Mouse (Mus musculus): ENCODE results near the gene Pikfyve. TPM values are rescaled to one million over a fixed set of nuclear protein-coding genes. Genes with fewer than 3 reads are reported as not detected.

Gene Pikfyve
- total and polyA plus RNA-seq, 3 experiments = 2.5 to 10.3 (median 9.6) TPM

GRCm38 (mm10) chr1:65185524-65186205 lies 818 bp upstream of the Pikfyve start:
- no peaks in the 10 kb centered on the region for H3K4me1 ChIP-seq (ENCODE audit: control insufficient read depth, insufficient read depth, low read length)
- TF ChIP-seq CTCF (IDR thresholded peaks at IDR 0.05) = peak; percentile 65
- TF ChIP-seq POLR2A (IDR thresholded peaks at IDR 0.05; ENCODE audit: insufficient read depth, low read depth, low read length) = no peak
- WGBS = 15% methylated on average over 12 of the region's 12 CpGs
- H3K9ac ChIP-seq (ENCODE audit: low read depth, low read length) = peak overlapping the region; percentile 68
- no peak for DNase-seq
- intact Hi-C loops (cut with DNase I) = loop anchor here (10.0 kb wide), 1 partner anchor 451 kb away; the partner anchor contains the start of gene Fzd5
- no peaks in the 10 kb centered on the region for H3K36me3 ChIP-seq (ENCODE audit: control insufficient read depth, insufficient read depth, low read length)
- H3K27ac ChIP-seq = peak overlapping the region; percentile 74
- H3K4me3 ChIP-seq = peak overlapping the region; percentile 91
- H3K27me3 ChIP-seq (ENCODE audit: control insufficient read depth, insufficient read depth, low read length) = no peaks in the 10 kb centered on the region
- H3K79me2 ChIP-seq (replicated peaks; ENCODE audit: control insufficient read depth, insufficient read depth, low read length) = 0 out of 2 replicates have a peak, but pooled peaks cover 1% of the 10 kb centered on the region

- H3K4me3 ChIP-seq = peak overlapping the region; percentile 91
- no peak for DNase-seq
- WGBS = under 1% methylated on average over 6 of the region's 6 CpGs
- no peaks in the 10 kb centered on the region for H3K27me3 ChIP-seq (ENCODE audit: control insufficient read depth, insufficient read depth, low read length)
- intact Hi-C loops (cut with DNase I) = loop anchor here (10.0 kb wide), 1 partner anchor 452 kb away; the partner anchor contains the start of gene Fzd5
- peak overlapping the region; percentile 93 for H3K9ac ChIP-seq (ENCODE audit: low read depth, low read length)
- H3K36me3 ChIP-seq (ENCODE audit: control insufficient read depth, insufficient read depth, low read length) = no peaks in the 10 kb centered on the region
- 0 out of 2 replicates have a peak, but pooled peaks cover 1% of the 10 kb centered on the region for H3K79me2 ChIP-seq (replicated peaks; ENCODE audit: control insufficient read depth, insufficient read depth, low read length)
- H3K4me1 ChIP-seq (ENCODE audit: control insufficient read depth, insufficient read depth, low read length) = no peaks in the 10 kb centered on the region
- TF ChIP-seq POLR2A (IDR thresholded peaks at IDR 0.05; ENCODE audit: insufficient read depth, low read depth, low read length) = no peak
- no peak for TF ChIP-seq CTCF (IDR thresholded peaks at IDR 0.05)
- no peak for TF ChIP-seq EP300 (IDR thresholded peaks at IDR 0.05; ENCODE audit: insufficient read depth, low read depth, low read length)
- peak overlapping the region; percentile 55 for H3K27ac ChIP-seq
These were observed 569 bp downstream of the Pikfyve start for GRCm38 (mm10) chr1:65187074-65187430.

- H3K4me1 ChIP-seq (ENCODE audit: control insufficient read depth, insufficient read depth, low read length) = no peaks in the 10 kb centered on the region
- H3K9ac ChIP-seq (ENCODE audit: low read depth, low read length) = no peak overlapping the region
- H3K79me2 ChIP-seq (replicated peaks; ENCODE audit: control insufficient read depth, insufficient read depth, low read length) = 0 out of 2 replicates have a peak, but pooled peaks cover 1% of the 10 kb centered on the region
- H3K4me3 ChIP-seq = no peak overlapping the region
- H3K36me3 ChIP-seq (ENCODE audit: control insufficient read depth, insufficient read depth, low read length) = no peaks in the 10 kb centered on the region
- DNase-seq = no peak
- H3K27me3 ChIP-seq (ENCODE audit: control insufficient read depth, insufficient read depth, low read length) = no peaks in the 10 kb centered on the region
- 90% methylated on average over 4 of the region's 4 CpGs for WGBS
- H3K27ac ChIP-seq = no peak overlapping the region
- TF ChIP-seq CTCF (IDR thresholded peaks at IDR 0.05) = no peak
- TF ChIP-seq EP300 (IDR thresholded peaks at IDR 0.05; ENCODE audit: insufficient read depth, low read depth, low read length) = no peak
- TF ChIP-seq POLR2A (IDR thresholded peaks at IDR 0.05; ENCODE audit: insufficient read depth, low read depth, low read length) = no peak
- intact Hi-C loops (cut with DNase I) = no loop called here
These were observed 3.7 kb downstream of the Pikfyve start for GRCm38 (mm10) chr1:65190172-65190571.

- Histone ChIP-seq H3K36me3 (ENCODE audit: control insufficient read depth, insufficient read depth, low read length) (no peaks in the 10 kb centered on the region; the same call in 1 of the 2 replicates), H3K79me2 (replicated peaks; ENCODE audit: control insufficient read depth, insufficient read depth, low read length) (0 out of 2 replicates have a peak, but pooled peaks cover 1% of the 10 kb centered on the region), H3K27me3 (ENCODE audit: control insufficient read depth, insufficient read depth, low read length) (no peaks in the 10 kb centered on the region), H3K9ac (ENCODE audit: low read depth, low read length) (no peak overlapping the region), H3K4me3 (no peak overlapping the region), H3K4me1 (ENCODE audit: control insufficient read depth, insufficient read depth, low read length) (no peaks in the 10 kb centered on the region), H3K27ac (no peak overlapping the region)
- intact Hi-C loops (cut with DNase I) = no loop called here
- WGBS = 84% methylated on average over 2 of the region's 2 CpGs
- DNase-seq = no peak
- TF ChIP-seq POLR2A (IDR thresholded peaks at IDR 0.05; ENCODE audit: insufficient read depth, low read depth, low read length) = no peak
- no peak for TF ChIP-seq CTCF (IDR thresholded peaks at IDR 0.05)
- no peak for TF ChIP-seq EP300 (IDR thresholded peaks at IDR 0.05; ENCODE audit: insufficient read depth, low read depth, low read length)
These were observed 6.7 kb downstream of the Pikfyve start for GRCm38 (mm10) chr1:65193226-65193625.

- Histone ChIP-seq H3K79me2 (replicated peaks; ENCODE audit: control insufficient read depth, insufficient read depth, low read length) (no peaks in the 10 kb centered on the region), H3K9ac (ENCODE audit: low read depth, low read length) (no peak overlapping the region), H3K36me3 (ENCODE audit: control insufficient read depth, insufficient read depth, low read length) (no peaks in the 10 kb centered on the region; the same call in 1 of the 2 replicates), H3K27me3 (ENCODE audit: control insufficient read depth, insufficient read depth, low read length) (no peaks in the 10 kb centered on the region), H3K4me1 (ENCODE audit: control insufficient read depth, insufficient read depth, low read length) (no peaks in the 10 kb centered on the region), H3K27ac (no peak overlapping the region), H3K4me3 (no peak overlapping the region)
- no peak for DNase-seq
- TF ChIP-seq CTCF (IDR thresholded peaks at IDR 0.05) (no peak), POLR2A (IDR thresholded peaks at IDR 0.05; ENCODE audit: insufficient read depth, low read depth, low read length) (no peak), EP300 (IDR thresholded peaks at IDR 0.05; ENCODE audit: insufficient read depth, low read depth, low read length) (no peak)
- 91% methylated on average over 2 of the region's 2 CpGs for WGBS
- intact Hi-C loops (cut with DNase I) = no loop called here
These were observed 11.9 kb downstream of the Pikfyve start for GRCm38 (mm10) chr1:65198425-65198824.

- Histone ChIP-seq H3K9ac (ENCODE audit: low read depth, low read length) (no peak overlapping the region), H3K27ac (no peak overlapping the region), H3K36me3 (ENCODE audit: control insufficient read depth, insufficient read depth, low read length) (no peaks in the 10 kb centered on the region; the same call in 1 of the 2 replicates), H3K27me3 (ENCODE audit: control insufficient read depth, insufficient read depth, low read length) (no peaks in the 10 kb centered on the region), H3K4me1 (ENCODE audit: control insufficient read depth, insufficient read depth, low read length) (no peaks in the 10 kb centered on the region), H3K79me2 (replicated peaks; ENCODE audit: control insufficient read depth, insufficient read depth, low read length) (no peaks in the 10 kb centered on the region), H3K4me3 (no peak overlapping the region)
- intact Hi-C loops (cut with DNase I) = no loop called here
- no peak for DNase-seq
- TF ChIP-seq POLR2A (IDR thresholded peaks at IDR 0.05; ENCODE audit: insufficient read depth, low read depth, low read length) (no peak), CTCF (IDR thresholded peaks at IDR 0.05) (no peak), EP300 (IDR thresholded peaks at IDR 0.05; ENCODE audit: insufficient read depth, low read depth, low read length) (no peak)
- WGBS = 95% methylated on average over 2 of the region's 2 CpGs
These were observed 12.4 kb downstream of the Pikfyve start for GRCm38 (mm10) chr1:65198861-65199260.
